Mouse (Mus musculus) cortical plate, adult 2 months (tissue): ENCODE results near the gene Olfr612.

Source experiments
- CTCF ChIP-seq: fragments of 200-500 bp; IDR thresholded peaks from 2 replicates; pipeline ENCODE4 v1.5.1; 2011; ENCODE audit warnings: mild to moderate bottlenecking, control low read depth, low read length; ENCODE audit not compliant: insufficient read depth; ENCODE audit errors: extremely low read depth
- POLR2A ChIP-seq: fragments of 200-500 bp; IDR thresholded peaks from 2 replicates; pipeline ENCODE4 v1.6.1; 2011; ENCODE audit warnings: mild to moderate bottlenecking, low read length, control low read depth; ENCODE audit not compliant: insufficient read depth; ENCODE audit errors: extremely low read depth

DNA sequence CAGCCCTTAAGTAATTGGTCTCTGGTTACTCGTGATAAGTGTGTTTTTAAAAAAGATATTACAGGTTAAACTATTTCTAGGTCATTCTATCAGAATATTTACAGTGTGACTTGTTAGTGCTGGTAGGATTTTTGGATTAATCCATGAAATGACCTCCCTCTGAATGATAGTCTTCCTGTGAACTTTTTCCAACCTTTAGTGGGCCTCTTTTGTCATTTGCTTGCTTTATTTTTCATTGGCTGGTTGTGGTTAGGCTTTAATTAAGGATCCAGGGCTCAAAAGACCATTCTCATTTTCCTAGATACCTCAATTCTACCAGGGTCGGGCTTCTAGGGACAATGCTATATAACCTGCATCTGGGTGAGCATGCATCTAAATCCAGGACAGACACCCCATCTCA lies 47.3 kb upstream of the Olfr612 start, which contains the start of gene Olfr618:
- no peak for TF ChIP-seq POLR2A
- TF ChIP-seq CTCF, result no peak
